Mouse (Mus musculus): ENCODE measurements around the gene a.

The a gene

GRCm38 (mm10) chr2:155079500-155080178, 288.4 kb downstream of the a start:
- no peaks in the 10 kb centered on the region for H3K36me3 ChIP-seq (ENCODE audit: control insufficient read depth, insufficient read depth, low read length, poor library complexity, severe bottlenecking)
- DNase-seq (ENCODE audit: low read depth, low spot score): no peak

GRCm38 (mm10) chr2:155080179-155080530, 289.0 kb downstream of the a start:
- DNase-seq (ENCODE audit: low read depth, low spot score): no peak
- Histone ChIP-seq H3K27me3 (ENCODE audit: control insufficient read depth, insufficient read depth, low read length, poor library complexity, severe bottlenecking) (no peaks in the 10 kb centered on the region), H3K36me3 (ENCODE audit: control insufficient read depth, insufficient read depth, low read length, poor library complexity, severe bottlenecking) (no peaks in the 10 kb centered on the region)

More at GRCm38 (mm10) chr2:155079500-155080178, 288.4 kb downstream of the a start:
- no peaks in the 10 kb centered on the region for H3K27me3 ChIP-seq (ENCODE audit: control insufficient read depth, insufficient read depth, low read length, poor library complexity, severe bottlenecking)

- no peaks in the 10 kb centered on the region for H3K36me3 ChIP-seq (ENCODE audit: control insufficient read depth, insufficient read depth, low read length, poor library complexity, severe bottlenecking)
- H3K27me3 ChIP-seq (ENCODE audit: control insufficient read depth, insufficient read depth, low read length, poor library complexity, severe bottlenecking): no peaks in the 10 kb centered on the region
- no peak for DNase-seq (ENCODE audit: low read depth, low spot score)
Observed at GRCm38 (mm10) chr2:155081056-155081455, 289.9 kb downstream of the a start.

GRCm38 (mm10) chr2:155082121-155082803, 291.1 kb downstream of the a start:
- H3K36me3 ChIP-seq (ENCODE audit: control insufficient read depth, insufficient read depth, low read length, poor library complexity, severe bottlenecking): no peaks in the 10 kb centered on the region
- DNase-seq (ENCODE audit: low read depth, low spot score): peak; percentile 77
- no peaks in the 10 kb centered on the region for H3K27me3 ChIP-seq (ENCODE audit: control insufficient read depth, insufficient read depth, low read length, poor library complexity, severe bottlenecking)

- H3K36me3 ChIP-seq (ENCODE audit: control insufficient read depth, insufficient read depth, low read length, poor library complexity, severe bottlenecking): no peaks in the 10 kb centered on the region
- DNase-seq (ENCODE audit: low read depth, low spot score): no peak
- H3K27me3 ChIP-seq (ENCODE audit: control insufficient read depth, insufficient read depth, low read length, poor library complexity, severe bottlenecking): no peaks in the 10 kb centered on the region
Observed at GRCm38 (mm10) chr2:155084546-155084945, 293.3 kb downstream of the a start.

- no peaks in the 10 kb centered on the region for H3K27me3 ChIP-seq (ENCODE audit: control insufficient read depth, insufficient read depth, low read length, poor library complexity, severe bottlenecking)
- no peaks in the 10 kb centered on the region for H3K36me3 ChIP-seq (ENCODE audit: control insufficient read depth, insufficient read depth, low read length, poor library complexity, severe bottlenecking)
- DNase-seq (ENCODE audit: low read depth, low spot score): no peak
Observed at GRCm38 (mm10) chr2:155086328-155086727, 295.1 kb downstream of the a start.

GRCm38 (mm10) chr2:155088264-155088663, 297.1 kb downstream of the a start:
- H3K36me3 ChIP-seq (ENCODE audit: control insufficient read depth, insufficient read depth, low read length, poor library complexity, severe bottlenecking): no peaks in the 10 kb centered on the region
- DNase-seq (ENCODE audit: low read depth, low spot score): no peak
- H3K27me3 ChIP-seq (ENCODE audit: control insufficient read depth, insufficient read depth, low read length, poor library complexity, severe bottlenecking): no peaks in the 10 kb centered on the region

- Histone ChIP-seq H3K36me3 (ENCODE audit: control insufficient read depth, insufficient read depth, low read length, poor library complexity, severe bottlenecking) (no peaks in the 10 kb centered on the region), H3K27me3 (ENCODE audit: control insufficient read depth, insufficient read depth, low read length, poor library complexity, severe bottlenecking) (no peaks in the 10 kb centered on the region)
- no peak for DNase-seq (ENCODE audit: low read depth, low spot score)
Observed at GRCm38 (mm10) chr2:155090909-155091742, 299.9 kb downstream of the a start.

GRCm38 (mm10) chr2:155091743-155092075, 300.5 kb downstream of the a start:
- H3K36me3 ChIP-seq (ENCODE audit: control insufficient read depth, insufficient read depth, low read length, poor library complexity, severe bottlenecking): no peaks in the 10 kb centered on the region
- H3K27me3 ChIP-seq (ENCODE audit: control insufficient read depth, insufficient read depth, low read length, poor library complexity, severe bottlenecking): no peaks in the 10 kb centered on the region
- no peak for DNase-seq (ENCODE audit: low read depth, low spot score)

GRCm38 (mm10) chr2:155093418-155093817, 302.2 kb downstream of the a start:
- peak; percentile 46 for DNase-seq (ENCODE audit: low read depth, low spot score)
- Histone ChIP-seq H3K27me3 (ENCODE audit: control insufficient read depth, insufficient read depth, low read length, poor library complexity, severe bottlenecking) (no peaks in the 10 kb centered on the region), H3K36me3 (ENCODE audit: control insufficient read depth, insufficient read depth, low read length, poor library complexity, severe bottlenecking) (no peaks in the 10 kb centered on the region)

- no peaks in the 10 kb centered on the region for H3K27me3 ChIP-seq (ENCODE audit: control insufficient read depth, insufficient read depth, low read length, poor library complexity, severe bottlenecking)
- DNase-seq (ENCODE audit: low read depth, low spot score): no peak
- no peaks in the 10 kb centered on the region for H3K36me3 ChIP-seq (ENCODE audit: control insufficient read depth, insufficient read depth, low read length, poor library complexity, severe bottlenecking)
Observed at GRCm38 (mm10) chr2:155098720-155099380, 307.6 kb downstream of the a start.

GRCm38 (mm10) chr2:155099421-155099820, 308.2 kb downstream of the a start:
- DNase-seq (ENCODE audit: low read depth, low spot score): no peak
- no peaks in the 10 kb centered on the region for H3K36me3 ChIP-seq (ENCODE audit: control insufficient read depth, insufficient read depth, low read length, poor library complexity, severe bottlenecking)
- H3K27me3 ChIP-seq (ENCODE audit: control insufficient read depth, insufficient read depth, low read length, poor library complexity, severe bottlenecking): no peaks in the 10 kb centered on the region

- Histone ChIP-seq H3K27me3 (ENCODE audit: control insufficient read depth, insufficient read depth, low read length, poor library complexity, severe bottlenecking) (no peaks in the 10 kb centered on the region), H3K36me3 (ENCODE audit: control insufficient read depth, insufficient read depth, low read length, poor library complexity, severe bottlenecking) (no peaks in the 10 kb centered on the region)
- no peak for DNase-seq (ENCODE audit: low read depth, low spot score)
Observed at GRCm38 (mm10) chr2:155099994-155100795, 309.0 kb downstream of the a start.
